Mouse (Mus musculus) right cerebral cortex, postnatal 36 days (tissue): ENCODE data around the gene Gramd1a.
A peak's percentile ranks its signal among the peaks of the same experiment; 100 is the strongest.

Experiments used
- DNase-seq, 2 experiments: peaks; one replicate each; pipeline ENCODE4 v3.0.0; 2022; ENCODE audit warnings: low spot score in 2 of 2, mixed read lengths in 1 of 2

The Gramd1a gene

DNA sequence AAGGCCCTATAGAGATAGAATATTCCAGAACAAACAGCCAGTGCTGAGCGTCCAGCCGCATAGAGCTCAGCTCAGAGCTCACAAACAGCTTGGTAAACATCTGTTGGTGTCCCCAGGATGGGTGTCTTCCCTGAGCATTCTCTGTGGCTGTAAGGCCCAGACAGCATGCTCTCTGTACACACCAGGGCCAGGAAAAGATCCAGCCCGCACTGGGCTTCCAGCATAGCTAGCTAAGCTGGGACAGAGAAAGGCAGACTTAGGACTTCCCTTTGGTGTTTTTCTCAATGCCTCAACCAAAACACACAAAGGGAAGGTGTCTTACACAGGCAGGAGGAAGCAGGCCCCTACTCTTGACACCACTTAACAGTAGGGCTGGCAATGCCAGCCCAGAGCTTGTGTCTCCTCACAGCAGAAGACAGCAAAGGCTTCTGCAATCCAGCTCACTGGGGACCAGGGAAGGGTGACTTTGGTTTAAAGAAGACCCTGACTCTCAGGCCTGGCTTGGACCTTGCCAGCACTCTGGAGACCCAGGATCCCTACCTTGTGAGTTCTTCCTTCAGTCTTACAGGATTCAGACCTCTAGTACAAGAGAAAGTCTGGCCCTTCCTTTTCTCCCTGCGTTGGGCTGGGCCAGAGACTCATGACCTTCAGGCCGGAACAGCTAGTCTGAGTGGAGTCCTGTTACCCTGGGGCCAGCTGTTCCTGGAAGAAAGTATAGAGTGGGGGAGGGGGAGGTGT is at the start of gene Gramd1a:
Gramd1a (minus strand) TSS at position 601 of the 738 bp plus-strand sequence.
- DNase-seq: no peak

DNA sequence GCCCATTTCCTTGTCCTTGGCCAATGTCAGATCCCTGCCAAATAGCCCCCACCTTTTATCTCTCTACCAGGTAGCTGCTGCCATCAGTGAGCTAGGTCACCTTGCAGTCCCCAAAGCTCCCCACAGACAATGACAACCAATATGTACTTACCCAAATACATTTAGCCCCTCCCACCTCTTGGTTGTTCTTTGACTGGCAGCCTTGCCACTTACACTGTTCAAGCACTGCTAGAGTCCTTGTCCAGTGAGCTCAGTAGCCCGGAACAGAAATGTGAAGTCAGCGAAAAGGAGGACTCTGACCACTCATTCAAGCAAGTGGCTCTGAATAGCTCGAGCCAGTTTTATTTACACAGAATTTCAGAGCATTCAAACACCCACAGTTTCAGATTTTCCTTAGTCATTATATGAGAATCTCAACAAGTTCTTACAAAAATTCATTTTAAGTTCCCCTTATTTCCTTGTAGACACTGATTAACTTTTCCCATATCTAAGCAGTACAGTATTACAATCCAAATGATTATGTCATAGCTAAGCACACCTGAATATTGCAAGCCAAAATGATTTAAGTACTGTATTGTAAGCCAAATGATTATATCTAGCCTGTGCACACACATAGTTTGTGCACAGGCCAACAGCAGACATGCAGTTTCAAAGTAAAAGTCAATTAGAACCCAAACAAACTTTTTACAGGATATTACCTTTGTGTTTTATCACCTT is 40.1 kb upstream of the Gramd1a start:
- DNase-seq: no peak

- no peak for DNase-seq
These were observed 29.0 kb upstream of the Gramd1a start for GRCm38 (mm10) chr7:31184711-31185110.

DNA sequence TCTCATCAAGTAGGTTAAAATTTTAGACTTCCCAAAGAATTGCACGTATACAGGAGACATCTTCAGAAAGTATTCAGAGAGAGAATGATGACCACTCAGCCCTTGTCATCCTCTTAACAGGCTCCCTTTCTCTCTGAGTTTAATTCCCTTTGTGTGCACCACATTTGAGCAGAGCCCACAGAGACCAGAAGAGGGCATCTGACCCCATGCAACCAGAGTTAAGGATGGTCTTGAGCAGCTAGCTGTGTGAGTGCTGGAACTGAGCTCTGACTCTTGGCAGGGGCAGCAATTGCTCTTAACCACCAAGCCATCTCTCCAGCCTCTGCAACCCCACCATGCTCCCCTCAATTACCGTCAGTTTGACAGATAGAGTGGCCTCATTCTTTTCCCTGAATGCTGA is 27.2 kb upstream of the Gramd1a start:
- DNase-seq: no peak

- DNase-seq: peak in 1 of 2 experiments; percentile 51
These were observed 21.4 kb upstream of the Gramd1a start for GRCm38 (mm10) chr7:31176886-31177763.

DNA sequence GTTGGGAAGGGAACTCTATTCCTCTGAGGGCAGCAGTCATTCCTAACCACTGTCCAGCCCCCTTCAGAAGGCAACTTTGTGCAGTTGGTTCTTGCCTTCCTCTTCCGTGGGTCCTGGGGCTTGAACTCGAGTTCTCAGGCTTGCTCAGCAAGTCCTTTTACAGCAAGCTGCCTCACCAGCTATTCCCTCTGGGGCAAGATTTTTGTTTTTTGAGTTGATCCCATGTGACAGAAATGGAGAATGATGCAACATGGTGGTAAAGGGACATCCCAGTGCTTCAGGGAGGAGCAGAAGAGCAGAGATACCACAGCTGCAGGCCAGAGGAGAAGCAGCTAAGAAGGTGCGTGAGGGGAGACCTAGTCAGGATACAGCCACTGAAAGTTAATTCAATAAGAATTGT is 19.4 kb upstream of the Gramd1a start:
- DNase-seq: no peak

- DNase-seq: no peak
These were observed 18.8 kb upstream of the Gramd1a start for GRCm38 (mm10) chr7:31174466-31174865.

GRCm38 (mm10) chr7:31172238-31172637 is 16.5 kb upstream of the Gramd1a start:
- no peak for DNase-seq

GRCm38 (mm10) chr7:31170520-31170919 is 14.8 kb upstream of the Gramd1a start:
- DNase-seq: no peak

- DNase-seq: no peak
These were observed 12.7 kb upstream of the Gramd1a start for GRCm38 (mm10) chr7:31168412-31168811.

- no peak for DNase-seq
These were observed 9.1 kb upstream of the Gramd1a start for GRCm38 (mm10) chr7:31164748-31165147.

GRCm38 (mm10) chr7:31163666-31164577 is 8.2 kb upstream of the Gramd1a start:
- DNase-seq: no peak

DNA sequence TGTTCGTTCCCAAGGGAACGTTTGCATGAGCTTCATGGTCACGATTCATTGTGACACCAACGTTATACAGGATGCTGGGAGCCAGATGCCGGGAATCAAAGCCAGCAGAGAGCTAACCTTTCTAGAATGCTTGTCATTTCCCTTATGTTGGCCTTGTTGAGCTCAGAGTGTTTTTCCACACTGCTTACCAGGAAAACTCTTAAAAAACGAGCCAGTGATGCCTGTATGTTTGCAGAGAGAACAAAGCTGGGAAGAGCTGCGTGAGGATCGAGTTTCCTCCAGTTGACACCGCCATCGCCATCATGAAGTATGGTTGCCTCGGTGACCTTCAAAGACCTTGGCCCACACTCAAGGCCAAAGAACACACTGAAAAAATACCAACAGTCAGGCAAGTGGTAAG is 6.6 kb upstream of the Gramd1a start:
- no peak for DNase-seq

DNA sequence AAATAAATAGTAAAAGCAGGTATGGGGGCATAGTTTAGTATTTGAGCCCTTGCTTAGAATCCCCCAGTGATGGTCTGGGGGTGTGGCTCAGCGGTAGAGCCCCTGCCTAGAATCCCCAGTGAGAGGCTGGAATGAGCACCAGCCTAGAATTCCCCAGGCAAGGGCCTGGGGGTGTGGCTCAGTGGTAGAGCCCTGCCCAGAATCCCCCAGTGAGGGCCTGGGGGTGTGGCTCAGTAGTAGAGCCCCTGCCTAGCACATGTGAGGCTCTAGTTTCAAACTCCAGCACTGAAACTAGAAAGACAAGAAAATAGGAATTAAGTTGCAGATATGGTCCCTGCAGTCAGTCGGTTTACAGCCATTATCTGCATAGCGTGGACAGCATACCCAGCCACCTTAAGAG is 6.1 kb upstream of the Gramd1a start:
- no peak for DNase-seq

GRCm38 (mm10) chr7:31161246-31161645 is 5.5 kb upstream of the Gramd1a start:
- DNase-seq: no peak

DNA sequence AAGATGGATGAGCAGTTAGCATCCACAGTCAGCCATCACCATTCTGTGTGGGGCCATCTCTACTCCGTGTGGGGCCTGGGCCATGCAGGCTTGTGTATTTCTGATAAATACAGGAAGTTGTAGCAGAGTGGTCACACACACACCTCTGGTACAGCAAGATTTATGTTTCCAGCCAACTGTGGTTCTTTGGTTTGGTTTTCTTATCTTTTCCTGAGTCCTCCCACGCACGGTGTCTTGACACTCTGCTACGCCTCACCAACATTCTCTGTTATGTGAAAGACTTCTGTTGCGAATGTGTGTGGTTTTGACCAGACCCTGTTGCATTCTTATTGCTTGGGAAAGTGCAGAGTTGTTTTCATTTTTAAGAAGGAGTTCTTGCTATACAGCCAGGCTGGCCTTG is 5.1 kb upstream of the Gramd1a start:
- DNase-seq: no peak

GRCm38 (mm10) chr7:31156034-31156928 is 585 bp upstream of the Gramd1a start:
- DNase-seq: no peak

- no peak for DNase-seq
These were observed 2.0 kb downstream of the Gramd1a start for GRCm38 (mm10) chr7:31153536-31154320.
